Mouse (Mus musculus) splenic B cell, adult 2 months (primary cell): ENCODE measurements around the gene Ppp1r16b.
A peak's percentile ranks its signal among the peaks of the same experiment; 100 is the strongest.

Experiments used
- DNase-seq: peaks from one replicate; pipeline ENCODE4 v3.0.0-alpha.2; 2011; ENCODE audit warnings: low read depth, low spot score
- H3K27me3 ChIP-seq: 2 replicates; pipeline ENCODE4 v1.6.1; 2012; ENCODE audit warnings: mild to moderate bottlenecking, low read length, moderate library complexity, mixed read lengths; ENCODE audit not compliant: control insufficient read depth, poor library complexity, insufficient read depth, severe bottlenecking
- H3K36me3 ChIP-seq: 2 replicates; pipeline ENCODE4 v1.6.1; 2012; ENCODE audit warnings: mild to moderate bottlenecking, low read length, moderate library complexity, mixed read lengths; ENCODE audit not compliant: control insufficient read depth, poor library complexity, insufficient read depth, severe bottlenecking

Gene Ppp1r16b

DNA sequence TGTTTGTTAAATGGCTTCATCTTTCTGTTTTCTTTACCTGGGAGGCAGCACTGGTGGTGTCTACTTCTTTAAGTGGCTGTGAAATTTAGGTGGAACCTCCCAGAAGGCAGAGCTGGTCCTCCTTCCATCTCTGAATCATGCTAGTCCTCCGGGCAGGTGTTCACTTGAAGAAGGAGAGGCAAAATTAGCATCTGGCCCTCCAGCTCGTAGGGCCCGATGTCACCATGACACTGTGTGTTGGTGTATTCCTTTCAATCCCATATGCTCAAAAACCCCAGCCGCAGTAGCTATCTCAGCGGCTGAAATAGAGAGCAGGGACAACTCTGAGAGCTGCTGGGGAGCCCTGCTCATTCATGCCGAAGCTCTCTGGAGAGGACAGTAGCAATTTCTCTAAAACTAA lies 27.0 kb downstream of the Ppp1r16b start:
- DNase-seq = no peak
- Histone ChIP-seq H3K27me3 (no peaks in the 10 kb centered on the region), H3K36me3 (peaks cover 5% of the 10 kb centered on the region)

DNA sequence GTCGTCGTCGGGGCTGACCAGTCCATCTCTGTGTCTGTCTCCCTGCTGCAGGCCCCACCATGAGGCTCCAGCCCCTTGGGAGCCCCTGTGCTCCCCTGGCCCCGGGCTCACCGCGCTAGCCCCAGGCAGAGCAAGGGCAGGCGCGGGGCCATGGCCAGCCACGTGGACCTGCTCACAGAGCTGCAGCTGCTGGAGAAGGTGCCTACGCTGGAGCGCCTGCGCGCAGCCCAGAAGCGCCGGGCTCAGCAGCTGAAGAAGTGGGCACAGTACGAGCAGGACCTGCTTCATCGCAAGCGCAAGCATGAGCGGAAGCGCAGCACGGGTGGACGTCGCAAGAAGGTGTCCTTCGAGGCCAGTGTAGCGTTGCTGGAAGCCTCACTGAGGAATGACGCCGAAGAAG lies 30.6 kb downstream of the Ppp1r16b start:
- H3K27me3 ChIP-seq = no peaks in the 10 kb centered on the region
- peaks cover 11% of the 10 kb centered on the region for H3K36me3 ChIP-seq
- DNase-seq = no peak

DNA sequence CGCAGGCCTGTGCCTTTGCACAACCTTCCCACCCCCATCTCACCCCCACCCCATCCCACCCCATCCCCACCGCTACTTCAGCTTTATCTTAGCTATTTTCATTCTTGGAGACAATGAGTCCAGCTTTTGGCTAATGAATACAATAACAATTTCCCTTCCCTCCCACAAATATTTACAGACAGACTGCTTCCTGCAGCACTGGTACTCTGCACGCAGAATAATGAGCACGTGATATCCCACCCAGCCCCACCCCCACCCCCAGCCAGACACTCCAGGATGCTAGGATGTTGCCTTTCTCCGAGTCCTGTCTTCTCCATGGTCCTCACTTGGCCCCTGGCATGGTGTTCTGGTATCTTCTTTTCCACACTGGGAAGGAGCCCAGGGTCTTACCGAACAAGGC lies 31.3 kb downstream of the Ppp1r16b start:
- no peaks in the 10 kb centered on the region for H3K27me3 ChIP-seq
- peaks cover 11% of the 10 kb centered on the region for H3K36me3 ChIP-seq
- DNase-seq = no peak

DNA sequence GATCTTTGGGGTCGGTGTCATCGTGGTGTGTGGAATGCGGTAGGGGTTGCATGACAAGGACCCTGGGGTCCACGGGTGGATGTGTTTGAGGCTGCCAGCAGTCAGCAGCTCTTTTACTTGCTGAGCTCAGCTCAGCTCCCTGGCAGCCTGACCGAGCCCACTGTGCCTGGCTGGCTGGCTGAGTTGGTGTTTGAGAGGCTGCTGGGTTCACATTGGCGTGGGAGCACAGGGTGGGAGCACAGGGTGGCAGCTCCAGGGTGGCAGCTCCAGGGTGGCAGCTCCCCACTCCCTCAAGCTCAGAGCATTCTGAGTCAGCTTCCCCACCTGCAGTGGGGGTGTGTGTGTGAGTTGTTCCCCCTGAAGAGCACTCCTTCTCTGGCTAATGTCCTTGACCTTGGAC lies 34.7 kb downstream of the Ppp1r16b start:
- Histone ChIP-seq H3K27me3 (no peaks in the 10 kb centered on the region), H3K36me3 (peaks cover 11% of the 10 kb centered on the region)
- no peak for DNase-seq

DNA sequence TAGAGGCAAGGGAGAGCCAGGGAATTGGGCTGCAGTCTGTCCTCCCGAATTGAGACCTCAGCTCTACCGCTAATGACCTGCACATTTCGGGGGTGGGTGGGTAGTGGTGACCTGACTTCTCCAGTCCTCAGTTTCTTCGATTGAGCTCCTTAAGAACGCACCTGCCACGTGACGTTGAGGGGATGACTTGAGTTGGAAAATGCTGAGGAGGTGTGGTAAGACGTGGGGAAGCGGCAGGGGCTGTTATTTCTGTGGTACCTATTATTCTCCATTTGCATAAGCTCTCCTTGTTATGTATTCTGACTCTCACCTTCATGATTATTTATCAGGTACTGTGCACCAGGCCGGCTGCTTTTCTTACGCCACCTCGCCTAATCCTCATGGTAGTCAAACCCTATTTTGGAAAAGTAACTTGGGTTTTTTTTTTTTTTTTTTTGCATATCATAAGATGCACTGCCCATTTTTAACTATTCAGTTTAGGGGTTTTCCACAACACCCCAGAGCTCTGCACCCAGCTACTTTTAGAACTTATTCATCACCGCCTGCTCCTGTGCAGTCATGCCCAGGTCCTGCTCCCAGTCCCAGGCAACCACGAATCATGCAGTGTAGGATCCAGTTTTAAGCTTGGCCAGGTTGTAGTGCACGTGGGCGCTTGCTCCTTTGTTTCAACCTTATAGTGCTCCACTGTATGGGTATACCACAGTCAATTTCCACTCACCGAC lies 35.5 kb downstream of the Ppp1r16b start:
- Histone ChIP-seq H3K27me3 (no peaks in the 10 kb centered on the region), H3K36me3 (peaks cover 13% of the 10 kb centered on the region)
- peak; percentile 82 for DNase-seq

DNA sequence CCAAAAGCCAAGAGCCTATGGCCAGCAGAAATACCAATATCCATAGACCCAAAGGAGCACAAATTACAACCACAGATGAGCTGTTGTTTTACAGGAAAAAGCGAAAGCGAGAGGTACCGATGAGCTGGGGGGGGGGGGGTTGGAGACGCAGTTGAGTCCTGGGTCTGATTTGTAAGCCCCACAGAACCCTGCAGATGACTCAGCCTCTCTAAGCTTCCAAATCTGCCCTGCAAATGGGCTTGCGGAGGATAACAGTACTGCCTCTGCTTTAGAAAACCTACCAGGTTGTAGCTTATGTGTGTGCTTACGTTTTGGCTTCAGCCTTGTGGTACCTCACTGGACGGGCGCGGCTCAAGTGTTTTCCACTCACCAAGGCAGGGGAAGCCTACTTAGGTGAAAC lies 36.3 kb downstream of the Ppp1r16b start:
- DNase-seq = no peak
- peaks cover 9% of the 10 kb centered on the region; the same call in 1 of the 2 replicates for H3K36me3 ChIP-seq
- H3K27me3 ChIP-seq = no peaks in the 10 kb centered on the region

DNA sequence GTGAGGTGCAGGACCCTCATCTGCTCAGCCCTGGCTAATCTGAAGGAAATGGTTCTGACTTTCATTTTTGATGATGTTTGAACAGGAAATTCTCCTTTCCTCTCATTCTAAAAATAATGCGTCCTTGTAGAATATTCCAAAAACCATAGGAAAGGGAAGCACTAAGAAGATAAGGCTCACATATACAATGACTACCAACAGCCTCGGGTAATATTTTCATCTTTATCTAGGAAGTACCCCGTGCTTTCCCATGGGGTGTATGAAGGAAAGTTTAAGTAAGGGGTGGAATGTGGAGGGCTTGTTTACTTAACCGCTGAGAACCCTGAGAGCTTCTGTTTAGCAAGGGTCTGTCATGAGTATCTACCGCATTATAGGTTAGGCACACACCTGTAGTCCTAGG lies 37.0 kb downstream of the Ppp1r16b start:
- DNase-seq = no peak
- Histone ChIP-seq H3K27me3 (no peaks in the 10 kb centered on the region), H3K36me3 (peaks cover 9% of the 10 kb centered on the region; the same call in 1 of the 2 replicates)

DNA sequence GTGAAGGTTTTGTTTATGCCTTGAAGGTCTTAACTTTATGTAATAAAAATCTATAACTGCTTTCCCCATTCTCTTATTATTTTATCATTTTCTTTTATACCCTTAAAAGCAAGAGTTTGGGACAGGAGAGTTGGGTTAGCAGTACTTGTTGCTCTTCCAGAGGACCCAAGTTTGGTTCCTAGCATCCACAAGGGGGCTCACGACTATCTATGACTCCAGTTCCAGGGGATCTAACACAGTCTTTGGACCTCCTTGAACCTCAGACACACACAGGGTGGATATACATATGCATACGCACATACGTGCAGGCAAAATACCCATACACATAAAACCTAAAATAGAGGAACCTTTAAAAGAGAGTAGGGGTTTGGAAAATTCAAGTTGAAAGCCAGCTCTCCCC lies 39.5 kb downstream of the Ppp1r16b start:
- H3K36me3 ChIP-seq = peaks cover 3% of the 10 kb centered on the region; the same call in 1 of the 2 replicates
- no peak for DNase-seq
- H3K27me3 ChIP-seq = no peaks in the 10 kb centered on the region

DNA sequence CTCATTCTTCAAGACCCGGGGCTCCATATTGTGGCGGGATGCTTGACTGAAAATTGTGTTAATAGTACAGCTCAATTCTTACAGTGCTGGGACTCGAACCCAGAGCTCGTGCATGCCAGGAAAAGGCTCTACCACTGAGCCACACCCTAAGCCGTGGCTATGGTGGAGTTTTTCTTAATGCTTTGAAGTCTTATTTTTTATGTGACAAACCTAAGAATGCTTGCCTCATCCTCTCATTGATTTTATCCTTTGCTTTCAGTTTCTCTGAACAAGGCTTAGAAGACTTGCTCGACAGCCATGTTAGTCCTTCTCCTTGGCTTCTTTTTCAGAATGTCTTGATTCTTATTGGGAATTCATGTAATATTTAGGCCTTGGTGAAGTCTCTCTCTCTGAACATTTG lies 40.3 kb downstream of the Ppp1r16b start:
- DNase-seq = no peak
- Histone ChIP-seq H3K27me3 (no peaks in the 10 kb centered on the region), H3K36me3 (peaks cover 6% of the 10 kb centered on the region; the same call in 1 of the 2 replicates)

DNA sequence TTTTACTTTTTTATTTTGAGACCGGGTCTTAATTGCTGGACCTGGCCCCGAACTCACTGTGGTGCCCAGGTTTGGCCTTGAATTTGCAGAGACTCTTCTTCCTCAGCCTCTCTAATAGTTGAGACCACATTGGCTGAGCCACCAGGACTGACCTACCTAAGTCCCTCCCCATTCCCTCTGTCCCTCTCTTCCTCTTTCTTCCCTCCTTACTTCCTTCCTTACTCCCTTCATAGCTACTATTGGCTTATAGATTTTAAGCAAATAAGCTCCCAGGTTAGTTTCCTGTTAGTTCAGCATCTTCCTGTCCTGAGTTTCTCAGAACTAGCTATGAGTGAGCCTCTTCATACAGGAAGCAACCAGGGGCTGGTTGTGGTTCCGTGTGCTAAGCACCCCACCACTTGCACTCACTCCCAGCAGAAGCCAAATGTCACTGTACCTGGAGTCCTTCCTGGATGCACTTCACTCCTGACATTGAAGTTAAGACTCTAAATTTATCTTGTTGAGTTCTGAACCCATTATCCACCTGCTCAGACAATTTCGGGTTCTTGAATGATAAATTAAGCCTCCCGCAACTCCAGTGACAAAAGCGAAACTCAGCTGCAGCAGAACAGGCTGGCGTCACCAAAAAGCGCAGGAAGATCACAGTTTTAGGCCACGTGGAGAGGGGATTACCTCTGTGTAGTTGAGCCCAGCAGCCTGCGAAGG lies 41.7 kb downstream of the Ppp1r16b start:
- peaks cover 6% of the 10 kb centered on the region; the same call in 1 of the 2 replicates for H3K36me3 ChIP-seq
- peak; percentile 70 for DNase-seq

DNA sequence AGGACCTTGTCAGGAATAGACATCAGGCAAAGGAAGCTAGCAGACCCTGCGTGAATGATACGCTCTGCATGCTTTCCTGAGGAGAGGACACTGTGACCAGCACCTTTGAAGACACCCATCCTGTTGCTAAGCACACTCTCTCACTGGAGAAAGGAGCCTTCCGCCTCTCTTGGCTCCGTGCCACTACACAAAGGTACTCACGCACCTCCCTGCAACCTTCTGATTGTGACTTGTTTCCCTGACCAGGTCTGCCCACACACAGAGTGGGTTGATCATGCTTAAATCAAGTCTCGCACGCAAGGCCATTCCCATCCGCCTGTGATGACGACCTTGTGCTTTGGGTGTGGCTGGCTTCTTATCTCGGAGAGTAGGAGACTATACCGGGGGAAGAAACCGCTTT lies 42.9 kb downstream of the Ppp1r16b start:
- Histone ChIP-seq H3K27me3 (no peaks in the 10 kb centered on the region), H3K36me3 (peaks cover 8% of the 10 kb centered on the region)
- no peak for DNase-seq

More for the DNA sequence above, 41.7 kb downstream of the Ppp1r16b start:
- no peaks in the 10 kb centered on the region for H3K27me3 ChIP-seq

DNA sequence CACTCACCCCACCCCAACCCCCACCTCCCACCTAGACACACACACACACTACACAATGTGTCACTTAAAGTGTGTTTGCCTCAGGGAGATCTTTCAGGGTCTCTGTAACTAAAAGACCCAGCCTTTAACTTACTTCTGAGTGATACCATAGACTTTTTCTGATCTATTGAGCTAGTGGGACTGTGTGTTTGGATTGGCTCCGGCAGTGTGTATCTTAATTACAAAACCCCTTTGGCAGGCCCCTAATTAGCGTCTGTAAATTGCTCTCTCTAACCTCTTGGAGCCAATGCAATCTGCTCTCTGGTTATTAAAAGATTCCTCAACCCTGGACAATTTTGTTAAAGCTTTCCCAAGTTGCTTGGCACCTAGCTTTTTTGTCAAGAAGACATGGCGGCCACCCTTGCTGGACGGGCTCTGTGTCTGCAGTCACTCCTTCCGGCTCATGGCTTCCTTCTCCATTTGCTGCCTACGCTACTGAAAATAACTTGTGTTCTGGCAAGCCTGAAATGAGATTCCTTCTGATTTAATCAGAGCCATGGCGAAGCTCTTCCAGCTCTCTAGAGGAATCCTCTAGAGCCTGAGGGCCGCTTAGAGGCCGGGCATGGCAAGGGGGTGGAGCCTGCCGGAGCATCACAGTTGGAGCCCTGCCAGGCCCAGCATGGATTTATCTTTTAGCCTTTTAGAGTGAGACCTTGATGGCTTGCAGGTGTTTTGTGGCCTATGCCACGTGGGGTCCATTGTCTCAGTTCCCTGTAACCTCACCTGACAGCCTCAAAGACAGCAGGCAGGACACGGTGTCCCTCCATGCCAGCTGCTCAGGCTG lies 46.9 kb downstream of the Ppp1r16b start:
- no peak for DNase-seq
- Histone ChIP-seq H3K36me3 (peaks cover 5% of the 10 kb centered on the region; the same call in 1 of the 2 replicates), H3K27me3 (no peaks in the 10 kb centered on the region)

DNA sequence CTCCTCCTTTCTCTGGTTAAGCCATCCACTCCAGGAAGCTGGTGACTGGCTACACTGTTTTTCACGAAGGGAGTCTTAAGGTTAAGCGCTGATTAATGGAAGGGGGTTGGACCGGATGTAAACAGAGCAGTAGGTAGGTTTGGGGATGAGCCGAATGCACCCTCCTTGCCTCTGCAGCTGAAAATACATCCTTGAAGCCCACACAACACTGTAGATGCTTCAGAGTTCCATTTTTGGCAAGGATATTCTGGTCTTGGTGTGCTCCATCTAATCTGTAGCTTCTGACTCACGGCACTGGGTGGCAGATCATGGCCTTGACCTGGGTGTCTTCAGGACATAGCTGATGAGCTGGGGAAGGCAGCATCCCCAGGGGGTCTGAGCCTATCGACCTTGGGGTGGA lies 49.6 kb downstream of the Ppp1r16b start:
- H3K36me3 ChIP-seq = peaks cover 4% of the 10 kb centered on the region; the same call in 1 of the 2 replicates
- H3K27me3 ChIP-seq = no peaks in the 10 kb centered on the region
- DNase-seq = no peak

DNA sequence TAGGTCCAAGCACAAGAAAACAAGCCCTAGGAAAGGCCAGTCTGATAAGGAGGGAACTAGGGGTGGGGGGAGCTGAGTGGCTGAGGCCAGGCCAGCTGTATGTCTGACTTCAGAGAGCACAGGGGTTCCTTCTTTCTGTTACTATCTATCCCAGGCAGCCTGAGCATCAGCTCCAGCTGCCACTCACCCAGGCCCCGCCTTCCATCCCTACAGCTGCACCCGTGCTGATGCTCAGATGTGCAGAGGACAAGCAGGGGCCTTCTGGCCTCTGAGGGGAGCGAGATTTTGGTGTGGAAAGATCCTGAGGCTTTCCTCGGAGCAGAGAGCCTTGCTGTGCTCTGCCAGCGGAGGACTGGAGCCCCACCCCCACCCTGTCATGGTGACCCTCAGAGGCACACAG lies 50.9 kb downstream of the Ppp1r16b start:
- DNase-seq = no peak

More for the DNA sequence above, 50.9 kb downstream of the Ppp1r16b start:
- Histone ChIP-seq H3K27me3 (no peaks in the 10 kb centered on the region), H3K36me3 (peaks cover 2% of the 10 kb centered on the region; the same call in 1 of the 2 replicates)
